8 mouse cellular contexts compared by ENCODE assay signal in the genomic region with DNA sequence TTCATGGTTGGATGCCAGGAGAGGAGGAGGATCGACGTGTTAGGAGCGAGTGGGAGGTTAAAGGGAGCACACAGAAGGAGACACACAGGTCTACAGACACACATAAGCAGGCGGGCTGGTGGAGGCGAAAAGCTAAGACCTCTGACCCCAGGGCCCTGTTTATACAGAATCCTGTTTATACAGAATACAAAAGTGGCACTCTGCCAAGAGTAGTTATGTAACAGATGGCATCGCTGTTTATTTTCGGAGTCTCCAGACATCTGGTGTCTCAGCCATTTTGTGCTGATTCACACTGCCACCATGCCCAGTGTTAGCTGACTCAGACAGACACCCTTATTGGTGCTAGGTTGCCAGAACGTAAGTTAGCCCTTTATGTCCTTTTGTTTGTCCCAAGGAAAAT. TPM values are rescaled to one million over a fixed set of nuclear protein-coding genes. Genes with fewer than 3 reads are reported as not detected.
DNase-seq lines count a peak whose midpoint lies in the region; ATAC-seq and TF ChIP-seq lines count a peak whose summit lies in the region.

No protein-coding gene starts in this region.

- no peak for TF ChIP-seq CTCF in brain, embryonic 14.5 days (IDR thresholded peaks at IDR 0.05; ENCODE audit: borderline replicate concordance, extremely low read depth, insufficient read depth, insufficient read length)

- no peak overlapping the region for H3K4me2 ChIP-seq in limb, embryonic 14.5 days (replicated peaks; ENCODE audit: low read depth, low read length, severe bottlenecking)
- peak overlapping the region; percentile 50 for H3K4me2 ChIP-seq in myocyte (ENCODE audit: low read depth)

- H3ac ChIP-seq in myocyte (ENCODE audit: control insufficient read depth, insufficient read length) = no peak overlapping the region

- 71% methylated on average over 8 of the region's 8 CpGs for WGBS in limb, embryonic 14.5 days
- WGBS in limb, embryonic 10.5 days = 88% methylated on average over 8 of the region's 8 CpGs

- H3K27ac ChIP-seq in limb, embryonic 14.5 days (replicated peaks; ENCODE audit: low read depth, low read length) = no peak overlapping the region
- no peak overlapping the region for H3K27ac ChIP-seq in limb, embryonic 10.5 days

- no peaks in the 10 kb centered on the region for H3K4me1 ChIP-seq in limb, embryonic 14.5 days (ENCODE audit: control insufficient read depth, insufficient read depth, low read length)
- no peaks in the 10 kb centered on the region for H3K4me1 ChIP-seq in limb, embryonic 10.5 days

- H3K9ac ChIP-seq in limb, embryonic 14.5 days (ENCODE audit: low read depth, low read length, severe bottlenecking) = no peak overlapping the region

- H3K36me3 ChIP-seq in limb, embryonic 14.5 days (ENCODE audit: control insufficient read depth, insufficient read depth, low read length) = no peaks in the 10 kb centered on the region
- no peaks in the 10 kb centered on the region for H3K36me3 ChIP-seq in limb, embryonic 10.5 days
- no peaks in the 10 kb centered on the region for H3K36me3 ChIP-seq in myocyte (ENCODE audit: control insufficient read depth, insufficient read depth)

- DNase-seq in limb, embryonic 14.5 days (ENCODE audit: low spot score) = peak; percentile 32
- DNase-seq in limb, embryonic 10.5 days (ENCODE audit: low spot score) = no peak
- peak; percentile 83 for DNase-seq in brain, embryonic 14.5 days (ENCODE audit: low read depth)
- DNase-seq in fat pad, adult 2 months (ENCODE audit: extremely low read depth, low read depth, low spot score) = peak; percentile 56
- peak; percentile 31 to 37 for DNase-seq in layer of hippocampus, postnatal 10 days (ENCODE audit: low spot score in 2 of 2)
- no peak for DNase-seq in thymus, postnatal 4 days
- DNase-seq in testis, postnatal 14 days (ENCODE audit: low spot score) = no peak

- ATAC-seq in limb, embryonic 14.5 days (ENCODE audit: low FRiP score, low read depth) = no peak

- no peaks in the 10 kb centered on the region for H3K9me3 ChIP-seq in limb, embryonic 14.5 days (ENCODE audit: control insufficient read depth, low read length)
- H3K9me3 ChIP-seq in limb, embryonic 10.5 days (replicated peaks) = no peaks in the 10 kb centered on the region

- no peak for TF ChIP-seq POLR2A in limb, embryonic 14.5 days (IDR thresholded peaks at IDR 0.05; ENCODE audit: borderline replicate concordance, extremely low read depth, insufficient read depth, insufficient read length)
- no peak for TF ChIP-seq POLR2A in brain, embryonic 14.5 days (IDR thresholded peaks at IDR 0.05; ENCODE audit: borderline replicate concordance, extremely low read depth, insufficient read depth, insufficient read length, poor library complexity, severe bottlenecking)
- TF ChIP-seq POLR2A in myocyte (IDR thresholded peaks at IDR 0.05; ENCODE audit: insufficient read length, low read depth) = no peak

- H3K4me3 ChIP-seq in limb, embryonic 14.5 days (replicated peaks; ENCODE audit: low read length) = no peak overlapping the region
- no peak overlapping the region for H3K4me3 ChIP-seq in limb, embryonic 10.5 days
- no peak overlapping the region for H3K4me3 ChIP-seq in myocyte

- H3K27me3 ChIP-seq in limb, embryonic 14.5 days (ENCODE audit: control insufficient read depth, insufficient read depth, low read length) = no peaks in the 10 kb centered on the region
- H3K27me3 ChIP-seq in limb, embryonic 10.5 days (ENCODE audit: low read depth, poor library complexity, severe bottlenecking) = no peaks in the 10 kb centered on the region
- no peaks in the 10 kb centered on the region for H3K27me3 ChIP-seq in myocyte (ENCODE audit: control insufficient read depth, insufficient read depth, insufficient read length)

- H3K79me2 ChIP-seq in myocyte (ENCODE audit: control insufficient read depth, insufficient read depth) = no peaks in the 10 kb centered on the region

TF ChIP-seq in myocyte, 11 proteins besides CTCF, POLR2A, EP300 and RAD21:
- no peak for TF ChIP-seq MAX (IDR thresholded peaks at IDR 0.05; ENCODE audit: low read depth)
- 0 out of 2 replicates have a peak, but pooled peaks have one; percentile 12 for TF ChIP-seq CEBPB (IDR thresholded peaks at IDR 0.05; ENCODE audit: insufficient read depth, poor library complexity, severe bottlenecking)
- no peak for TF ChIP-seq POLR2AphosphoS2 (IDR thresholded peaks at IDR 0.05; ENCODE audit: insufficient read length, low read depth)
- TF ChIP-seq TCF3 (IDR thresholded peaks at IDR 0.05; ENCODE audit: insufficient read length, low read depth) = no peak
- no peak for TF ChIP-seq REST (IDR thresholded peaks at IDR 0.05; ENCODE audit: insufficient read depth, insufficient read length)
- no peak for TF ChIP-seq MYOG (IDR thresholded peaks at IDR 0.05; ENCODE audit: control insufficient read depth in 1 of 3, insufficient read depth in 1 of 3, insufficient read length in 2 of 3, low read depth in 2 of 3)
- TF ChIP-seq E2F4 (IDR thresholded peaks at IDR 0.05; ENCODE audit: insufficient read depth) = no peak
- TF ChIP-seq USF1 (IDR thresholded peaks at IDR 0.05; ENCODE audit: low read depth) = no peak
- no peak for TF ChIP-seq TCF12 (IDR thresholded peaks at IDR 0.05; ENCODE audit: insufficient read depth, poor library complexity, severe bottlenecking)
- no peak for TF ChIP-seq SRF (IDR thresholded peaks at IDR 0.05; ENCODE audit: control insufficient read depth, insufficient read length, low read depth)
- peak in 1 of 3 experiments; percentile 14 for TF ChIP-seq MYOD1 (IDR thresholded peaks at IDR 0.05; ENCODE audit: control insufficient read depth in 1 of 3, insufficient read length in 2 of 3, low read depth in 2 of 3)

RNA-seq across cellular contexts. Expression of a gene that starts 18.0 kb away (rescaled TPM):
- polyA plus RNA-seq in limb, embryonic 14.5 days (2012; rRNA removed) = 4.3 and 4.8 TPM in 2 replicates
- polyA plus RNA-seq in limb, embryonic 14.5 days (2014; fragmentation: Nextera tagmentation; extraction: Ambion mirVana) = 4.8 and 8.3 TPM in 2 replicates
- polyA plus RNA-seq in limb, embryonic 10.5 days (2016; fragmentation: Nextera tagmentation; extraction: Ambion mirVana) = 1.2 TPM in 2 replicates
- 0.25 and 1.2 TPM in 2 replicates for polyA plus RNA-seq in brain, embryonic 14.5 days (2012; rRNA removed)
- total RNA-seq in layer of hippocampus, postnatal 10 days (2021) = 1 to 10 TPM; 2.5 to 4.2 TPM
- 1.4 TPM for polyA plus RNA-seq in myocyte (2012; fragmentation: generic; extraction: Trizol)

RNA-seq across cellular contexts. Expression of a gene that starts 19.9 kb away (rescaled TPM):
- 7.7 and 12.3 TPM in 2 replicates for polyA plus RNA-seq in limb, embryonic 14.5 days (2012; rRNA removed)
- polyA plus RNA-seq in limb, embryonic 14.5 days (2014; fragmentation: Nextera tagmentation; extraction: Ambion mirVana) = 17.6 and 18.8 TPM in 2 replicates
- polyA plus RNA-seq in limb, embryonic 10.5 days (2016; fragmentation: Nextera tagmentation; extraction: Ambion mirVana) = 23.6 and 24.2 TPM in 2 replicates
- polyA plus RNA-seq in brain, embryonic 14.5 days (2012; rRNA removed) = 9.7 and 11.7 TPM in 2 replicates
- 10 to 100 TPM; 12.0 to 14.2 TPM for total RNA-seq in layer of hippocampus, postnatal 10 days (2021)
- polyA plus RNA-seq in myocyte (2012; fragmentation: generic; extraction: Trizol) = 9.8 TPM

Comparison
In these comparisons a context has a peak if more than half of its experiments do, and no peak if none do; other contexts are left out.
1. DNase-seq: peak in limb, embryonic 14.5 days (single experiment), brain, embryonic 14.5 days (single experiment), fat pad, adult 2 months (single experiment) and layer of hippocampus, postnatal 10 days (2 of 2); none in limb, embryonic 10.5 days (single experiment), thymus, postnatal 4 days (single experiment) and testis, postnatal 14 days (single experiment).